Mouse (Mus musculus): Measurements from ENCODE around the gene Pax7.

GRCm38 (mm10) chr4:139831501-139832230, 1.7 kb downstream of the Pax7 start:
- TF ChIP-seq CTCF (IDR thresholded peaks at IDR 0.05; ENCODE audit: low read depth, low read length), result no peak
- no peak for TF ChIP-seq POLR2A (IDR thresholded peaks at IDR 0.05; ENCODE audit: extremely low read depth, insufficient read depth, low read length)
